Mouse (Mus musculus) thymus, adult 2 months (tissue): ENCODE measurements around the gene Nucks1.

Experiments used
- CTCF ChIP-seq: fragments of 200-500 bp; IDR thresholded peaks from 2 replicates; pipeline ENCODE4 v1.5.1; 2012; ENCODE audit warnings: mild to moderate bottlenecking, control low read depth, low read length, moderate library complexity, borderline replicate concordance; ENCODE audit not compliant: control insufficient read depth, poor library complexity, insufficient read depth; ENCODE audit errors: extremely low read depth
- POLR2A ChIP-seq: fragments of 200-500 bp; IDR thresholded peaks from 2 replicates; pipeline ENCODE4 v1.6.1; 2012; ENCODE audit warnings: mild to moderate bottlenecking, low read length, control low read depth, moderate library complexity; ENCODE audit not compliant: control insufficient read depth, poor library complexity, insufficient read depth; ENCODE audit errors: extremely low read depth

DNA sequence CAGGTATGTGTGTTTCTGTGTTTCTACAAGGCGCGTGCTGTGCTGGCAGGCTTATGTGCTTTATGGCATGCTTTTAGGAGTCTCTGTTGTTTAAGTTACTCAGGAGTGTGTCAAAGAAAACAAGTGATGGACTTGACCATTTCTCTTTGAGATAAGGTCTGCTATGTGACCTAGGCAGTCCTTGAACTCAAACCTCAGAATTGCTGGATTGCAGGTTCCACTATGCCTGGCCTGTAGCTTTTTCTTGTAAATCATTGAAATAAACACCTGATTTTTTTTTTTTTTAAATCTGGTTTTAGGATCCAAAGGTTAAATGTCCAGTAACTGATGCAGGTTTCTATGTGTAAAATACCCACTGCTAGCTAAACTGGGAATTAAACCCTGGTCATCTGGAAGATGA, 8.7 kb downstream of the Nucks1 start:
- no peak for TF ChIP-seq CTCF
- TF ChIP-seq POLR2A = no peak
